ENCODE assay signal across 15 mouse cellular contexts in genomic region chr1:97657786-97658185, GRCm38 (mm10). TPM values are rescaled to one million over a fixed set of nuclear protein-coding genes. Genes with fewer than 3 reads are reported as not detected.
DNase-seq lines count a peak whose midpoint lies in the region; ATAC-seq and TF ChIP-seq lines count a peak whose summit lies in the region.
"Had no signal": no experiment of that assay in that cellular context is flagged by ENCODE, and none has a peak within 500 bp of the region (broad histone marks: within the 10 kb centered on the region; RNA-seq: fewer than 3 reads in every experiment).

No protein-coding gene starts in this region.

- no peak for TF ChIP-seq POLR2A in bone marrow, adult 2 months (IDR thresholded peaks at IDR 0.05; ENCODE audit: borderline replicate concordance, control insufficient read depth, low read depth, low read length)

- H3K27ac ChIP-seq in bone marrow, adult 2 months (ENCODE audit: control insufficient read depth, insufficient read depth, low read depth, low read length, poor library complexity) = no peak overlapping the region
- no peak overlapping the region for H3K27ac ChIP-seq in midbrain, embryonic 11.5 days (ENCODE audit: low read depth, low read length)
- no peak overlapping the region for H3K27ac ChIP-seq in intestine, postnatal 0 days (ENCODE audit: low read depth, low read length)
- H3K27ac ChIP-seq: heart, embryonic 10.5 days; stomach, embryonic 15.5 days had no signal

- H3K36me3 ChIP-seq in midbrain, embryonic 11.5 days (ENCODE audit: control insufficient read depth, insufficient read depth, low read length) = no peaks in the 10 kb centered on the region
- no peaks in the 10 kb centered on the region for H3K36me3 ChIP-seq in intestine, postnatal 0 days (ENCODE audit: control insufficient read depth, insufficient read depth)
- H3K36me3 ChIP-seq: heart, embryonic 10.5 days; stomach, embryonic 15.5 days had no signal

- H3K27me3 ChIP-seq in midbrain, embryonic 11.5 days (ENCODE audit: control insufficient read depth, insufficient read depth, low read length) = no peaks in the 10 kb centered on the region
- no peaks in the 10 kb centered on the region for H3K27me3 ChIP-seq in intestine, postnatal 0 days (replicated peaks; ENCODE audit: control insufficient read depth, insufficient read depth, low read length)
- H3K27me3 ChIP-seq: Patski; stomach, embryonic 15.5 days had no signal

- no peak for ATAC-seq in midbrain, embryonic 11.5 days (ENCODE audit: low FRiP score)
- no peak for ATAC-seq in intestine, postnatal 0 days
- ATAC-seq: inflammation-experienced regulatory T-cells, adult 6 months; Patski had no signal

- H3K9me3 ChIP-seq in midbrain, embryonic 11.5 days (ENCODE audit: control insufficient read depth, low read length) = no peaks in the 10 kb centered on the region
- no peaks in the 10 kb centered on the region for H3K9me3 ChIP-seq in intestine, postnatal 0 days (ENCODE audit: control insufficient read depth)
- H3K9me3 ChIP-seq: heart, embryonic 10.5 days; stomach, embryonic 15.5 days had no signal

- H3K4me1 ChIP-seq in bone marrow, adult 2 months (ENCODE audit: control insufficient read depth, insufficient read depth, low read length) = peaks cover 1% of the 10 kb centered on the region
- peaks cover 12% of the 10 kb centered on the region for H3K4me1 ChIP-seq in midbrain, embryonic 11.5 days (ENCODE audit: control insufficient read depth, insufficient read depth, low read length)
- H3K4me1 ChIP-seq in intestine, postnatal 0 days (replicated peaks; ENCODE audit: control insufficient read depth, insufficient read depth, low read length) = no peaks in the 10 kb centered on the region
- H3K4me1 ChIP-seq: heart, embryonic 10.5 days; stomach, embryonic 15.5 days had no signal

- H3K4me3 ChIP-seq in bone marrow, adult 2 months (replicated peaks; ENCODE audit: control insufficient read depth, low read depth, low read length) = peak overlapping the region; percentile 19
- H3K4me3 ChIP-seq in midbrain, embryonic 11.5 days (ENCODE audit: low read depth, low read length) = peak overlapping the region; percentile 10; the same call in 1 of the 2 replicates
- H3K4me3 ChIP-seq in intestine, postnatal 0 days (ENCODE audit: low read depth, low read length) = no peak overlapping the region
- H3K4me3 ChIP-seq: heart, embryonic 10.5 days; stomach, embryonic 15.5 days had no signal

- no peak overlapping the region for H3K9ac ChIP-seq in midbrain, embryonic 11.5 days (ENCODE audit: low read length)
- H3K9ac ChIP-seq in intestine, postnatal 0 days (ENCODE audit: low read depth, low read length) = no peak overlapping the region
- H3K9ac ChIP-seq: stomach, embryonic 15.5 days had no signal

- DNase-seq in gastrocnemius, adult 18-20 months (ENCODE audit: low spot score) = peak; percentile 64
- DNase-seq in gastrocnemius, postnatal 4 days (ENCODE audit: low spot score in 2 of 2) = no peak
- peak; percentile 61 for DNase-seq in gastrocnemius, postnatal 25 days
- no peak for DNase-seq in midbrain, embryonic 11.5 days (ENCODE audit: low spot score, missing footprints)
- DNase-seq in right cerebral cortex, postnatal 25 days = no peak
- no peak for DNase-seq in adrenal gland, postnatal 10 days
- DNase-seq: adrenal gland, adult 8-10 months; right cerebral cortex, postnatal 4 days; thymus, postnatal 36 days had no signal

- 78% methylated on average over 2 of the region's 2 CpGs for WGBS in bone marrow, adult 2 months
- 85% methylated on average over 2 of the region's 2 CpGs for WGBS in midbrain, embryonic 11.5 days
- WGBS in intestine, postnatal 0 days = 80% methylated on average over 2 of the region's 2 CpGs

- TF ChIP-seq CTCF in bone marrow, adult 2 months (IDR thresholded peaks at IDR 0.05; ENCODE audit: control insufficient read depth, insufficient read depth, low read length) = no peak
- TF ChIP-seq CTCF in intestine, postnatal 0 days (IDR thresholded peaks at IDR 0.05; ENCODE audit: low read depth) = no peak

- H3K4me2 ChIP-seq in midbrain, embryonic 11.5 days = peak overlapping the region; percentile 72
- H3K4me2 ChIP-seq in intestine, postnatal 0 days (replicated peaks; ENCODE audit: low read depth) = no peak overlapping the region
- H3K4me2 ChIP-seq: stomach, embryonic 15.5 days had no signal

RNA-seq across cellular contexts. Expression of gene D1Ertd622e, which starts 4.1 kb away (rescaled TPM):
- total RNA-seq in gastrocnemius, adult 18-20 months (2021) = 10 to 100 TPM; 13.2 to 16.2 TPM
- total RNA-seq in gastrocnemius, postnatal 4 days (2021) = 10 to 100 TPM; 15.3 to 17.1 TPM
- 17.1 and 25.1 TPM in 2 replicates for polyA plus RNA-seq in bone marrow, adult 2 months (2011; ENCODE audit: insufficient read depth, insufficient read length, low replicate concordance, missing spikeins)
- 10 to 100 TPM; 11.5 to 12.3 TPM for total RNA-seq in gastrocnemius, postnatal 25 days (2021)
- polyA plus RNA-seq in midbrain, embryonic 11.5 days (2014; fragmentation: Nextera tagmentation; extraction: Ambion mirVana) = 55.5 and 59.3 TPM in 2 replicates
- polyA plus RNA-seq in intestine, postnatal 0 days (2015; fragmentation: Nextera tagmentation; extraction: Ambion mirVana) = 29.5 and 30.2 TPM in 2 replicates
- total RNA-seq in adrenal gland, postnatal 10 days (2021) = 10 to 100 TPM; 18.1 to 18.2 TPM

Comparison
In these comparisons a context has a peak if more than half of its experiments do, and no peak if none do; other contexts are left out.
1. DNase-seq: peak in gastrocnemius, adult 18-20 months (single experiment) and gastrocnemius, postnatal 25 days (single experiment); none in gastrocnemius, postnatal 4 days (0 of 2), midbrain, embryonic 11.5 days (single experiment), right cerebral cortex, postnatal 25 days (single experiment) and adrenal gland, postnatal 10 days (single experiment).